Mouse (Mus musculus) kidney, postnatal 0 days (tissue): ENCODE results near the gene Fkbp10. TPM values are rescaled to one million over a fixed set of nuclear protein-coding genes. Genes with fewer than 3 reads are reported as not detected.
A peak's percentile ranks its signal among the peaks of the same experiment; 100 is the strongest.

Experiments used
- ATAC-seq: fragments of 200-750 bp; cut with Nextera tagmentation; replicated peaks from 2 replicates; pipeline ENCODE4 v1.8.0; 2017; ENCODE audit warnings: low read depth, moderate number of reproducible peaks, moderate TSS enrichment, moderate library complexity; ENCODE audit not compliant: low FRiP score
- DNase-seq: peaks from one replicate; pipeline ENCODE4 v3.0.0-alpha.2; 2016; ENCODE audit warnings: low spot score
- H3K27ac ChIP-seq: fragments of 300-500 bp; sonication (generic); 2 replicates; pipeline ENCODE4 v1.5.1; 2014; ENCODE audit warnings: mild to moderate bottlenecking
- H3K27me3 ChIP-seq: fragments of 300-500 bp; sonication (generic); 2 replicates; pipeline ENCODE4 v1.6.1; 2014; ENCODE audit warnings: low read length, mixed read lengths; ENCODE audit not compliant: insufficient read depth
- H3K36me3 ChIP-seq: fragments of 300-500 bp; sonication (generic); 2 replicates; pipeline ENCODE4 v1.6.1; 2014; ENCODE audit warnings: low read length, mixed read lengths; ENCODE audit not compliant: insufficient read depth
- H3K4me1 ChIP-seq: fragments of 300-500 bp; sonication (generic); replicated peaks from 2 replicates; pipeline ENCODE4 v1.6.1; 2014; ENCODE audit warnings: antibody characterized with exemption, low read length, mixed read lengths; ENCODE audit not compliant: insufficient read depth
- H3K4me2 ChIP-seq: fragments of 300-500 bp; sonication (generic); 2 replicates; pipeline ENCODE4 v1.6.1; 2014; ENCODE audit warnings: mild to moderate bottlenecking, low read length, moderate library complexity, mixed read lengths
- H3K4me3 ChIP-seq: fragments of 300-500 bp; sonication (generic); replicated peaks from 2 replicates; pipeline ENCODE4 v1.5.1; 2014; ENCODE audit warnings: low read depth, low read length
- H3K9ac ChIP-seq: fragments of 300-500 bp; sonication (generic); 2 replicates; pipeline ENCODE4 v1.6.1; 2014; ENCODE audit warnings: low read depth, low read length
- H3K9me3 ChIP-seq: fragments of 300-500 bp; sonication (generic); replicated peaks from 2 replicates; pipeline ENCODE4 v1.6.1; 2016; ENCODE audit warnings: low read length, inconsistent platforms, mixed read lengths
- CTCF ChIP-seq: IDR thresholded peaks from 2 replicates; pipeline ENCODE4 v1.5.1; 2016; ENCODE audit warnings: antibody characterized with exemption, low read depth, mild to moderate bottlenecking, moderate library complexity
- WGBS: fragments of 180-500 bp; shearing (Covaris S2); extraction: QIAGEN DNeasy Blood & Tissue Kit; methylation state at CpG from one replicate; pipeline ENCODE4 v1.1.7; 2014; 5-methylcytosine and 5-hydroxymethylcytosine counted together
- polyA plus RNA-seq: library from polyadenylated mRNA; unstranded; fragments of >200 nt; fragmentation: Nextera tagmentation; extraction: Ambion mirVana; gene quantifications from 2 replicates; pipeline ENCODE4 v1.2.1, GENCODE M21; 2015

Fkbp10 gene
- polyA plus RNA-seq, 1 experiment from 2014 or later, result 108 TPM

DNA sequence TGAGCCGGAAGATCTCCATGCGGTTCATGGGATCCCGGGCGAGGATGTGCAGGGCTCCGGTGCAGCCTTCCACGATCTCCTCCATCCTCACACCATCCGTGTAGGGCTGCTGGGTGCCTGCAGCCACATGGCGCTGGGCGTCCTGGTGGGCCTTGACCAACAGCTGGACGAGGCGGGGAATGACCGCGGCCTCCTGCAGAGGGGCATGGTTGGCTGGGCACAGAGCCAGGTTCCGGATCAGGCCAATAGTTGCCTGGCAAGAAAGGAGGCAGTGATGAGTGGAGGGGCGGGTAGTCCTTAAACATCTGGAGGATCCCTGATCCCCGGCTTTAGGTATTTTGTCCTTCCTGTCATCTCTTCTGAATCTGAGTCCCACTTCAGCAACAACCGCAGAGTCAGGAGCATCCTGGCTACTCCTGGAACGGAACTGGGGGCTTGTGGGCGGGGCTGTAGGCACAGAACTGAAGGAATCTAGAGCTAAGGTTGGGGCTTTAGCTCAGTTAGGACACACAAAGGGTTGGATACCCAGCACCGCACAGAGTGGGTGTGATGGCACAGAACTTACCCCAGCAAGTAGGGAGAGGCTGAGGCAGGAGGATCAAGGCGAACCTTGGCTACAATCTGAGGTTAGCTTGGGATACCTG lies 38.6 kb upstream of the Fkbp10 start:
- no peak overlapping the region for H3K27ac ChIP-seq
- DNase-seq (no peak), ATAC-seq (no peak)
- no peak overlapping the region for H3K9ac ChIP-seq
- WGBS, result 87% methylated on average over 21 of the region's 21 CpGs
- no peaks in the 10 kb centered on the region for H3K4me1 ChIP-seq
- no peak overlapping the region for H3K4me3 ChIP-seq
- peaks cover 72% of the 10 kb centered on the region for H3K36me3 ChIP-seq
- TF ChIP-seq CTCF, result no peak
- H3K27me3 ChIP-seq, result no peaks in the 10 kb centered on the region
- H3K9me3 ChIP-seq, result no peaks in the 10 kb centered on the region
- H3K4me2 ChIP-seq, result no peak overlapping the region

- no peak for TF ChIP-seq CTCF
- H3K4me2 ChIP-seq, result no peak overlapping the region
- no peaks in the 10 kb centered on the region for H3K4me1 ChIP-seq
- 95% methylated on average over 14 of the region's 14 CpGs for WGBS
- no peaks in the 10 kb centered on the region for H3K27me3 ChIP-seq
- no peak overlapping the region for H3K27ac ChIP-seq
- peaks cover 72% of the 10 kb centered on the region for H3K36me3 ChIP-seq
- DNase-seq (no peak), ATAC-seq (no peak)
- no peak overlapping the region for H3K4me3 ChIP-seq
- H3K9ac ChIP-seq, result no peak overlapping the region
- H3K9me3 ChIP-seq, result no peaks in the 10 kb centered on the region
Observed at GRCm38 (mm10) chr11:100377989-100378388, 37.5 kb upstream of the Fkbp10 start.

GRCm38 (mm10) chr11:100378446-100378845 lies 37.1 kb upstream of the Fkbp10 start:
- Histone ChIP-seq H3K36me3 (peaks cover 73% of the 10 kb centered on the region), H3K27ac (no peak overlapping the region), H3K4me2 (no peak overlapping the region), H3K9ac (no peak overlapping the region), H3K4me1 (no peaks in the 10 kb centered on the region), H3K27me3 (no peaks in the 10 kb centered on the region), H3K9me3 (no peaks in the 10 kb centered on the region), H3K4me3 (no peak overlapping the region)
- no peak for TF ChIP-seq CTCF
- ATAC-seq (no peak), DNase-seq (no peak)
- 85% methylated on average over 5 of the region's 5 CpGs for WGBS

GRCm38 (mm10) chr11:100379311-100379710 lies 36.2 kb upstream of the Fkbp10 start:
- Histone ChIP-seq H3K27ac (no peak overlapping the region), H3K36me3 (peaks cover 69% of the 10 kb centered on the region), H3K4me2 (no peak overlapping the region), H3K9ac (no peak overlapping the region), H3K4me1 (no peaks in the 10 kb centered on the region), H3K9me3 (no peaks in the 10 kb centered on the region), H3K27me3 (no peaks in the 10 kb centered on the region), H3K4me3 (no peak overlapping the region)
- WGBS, result 83% methylated on average over 4 of the region's 4 CpGs
- ATAC-seq (no peak), DNase-seq (no peak)
- TF ChIP-seq CTCF, result no peak

DNA sequence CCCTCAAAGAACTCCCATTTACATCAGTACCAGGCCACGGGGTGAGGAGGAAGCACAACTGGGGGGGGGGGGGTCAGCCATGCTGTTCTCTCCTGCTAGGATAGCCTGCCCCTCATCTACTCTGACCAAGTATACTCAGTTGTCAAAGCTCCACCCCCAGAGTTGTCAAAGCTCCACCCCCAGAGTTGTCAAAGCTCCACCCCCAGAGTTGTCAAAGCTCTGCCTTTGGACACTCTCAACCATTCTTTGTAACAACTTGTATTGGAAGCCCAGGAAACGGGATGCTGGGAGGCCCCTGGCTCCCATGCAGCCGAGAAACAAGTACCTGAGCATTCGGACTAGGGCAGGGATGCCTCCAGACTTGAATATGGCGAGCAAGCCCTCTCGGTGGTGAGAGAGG lies 32.8 kb upstream of the Fkbp10 start:
- ATAC-seq, result no peak
- H3K27me3 ChIP-seq, result no peaks in the 10 kb centered on the region
- 80% methylated on average over 6 of the region's 6 CpGs for WGBS
- peaks cover 56% of the 10 kb centered on the region for H3K36me3 ChIP-seq
- no peak overlapping the region for H3K9ac ChIP-seq
- H3K27ac ChIP-seq, result no peak overlapping the region
- H3K4me1 ChIP-seq, result peaks cover 14% of the 10 kb centered on the region
- DNase-seq, result no peak
- H3K9me3 ChIP-seq, result no peaks in the 10 kb centered on the region
- no peak for TF ChIP-seq CTCF
- no peak overlapping the region for H3K4me2 ChIP-seq
- H3K4me3 ChIP-seq, result no peak overlapping the region

- peaks cover 36% of the 10 kb centered on the region for H3K4me1 ChIP-seq
- H3K27ac ChIP-seq, result no peak overlapping the region
- no peak overlapping the region for H3K9ac ChIP-seq
- no peak overlapping the region for H3K4me3 ChIP-seq
- no peak for TF ChIP-seq CTCF
- H3K27me3 ChIP-seq, result no peaks in the 10 kb centered on the region
- H3K4me2 ChIP-seq, result no peak overlapping the region
- no peak for ATAC-seq
- peaks cover 38% of the 10 kb centered on the region for H3K36me3 ChIP-seq
- DNase-seq, result no peak
- H3K9me3 ChIP-seq, result no peaks in the 10 kb centered on the region
- WGBS, result 89% methylated on average over 3 of the region's 3 CpGs
Observed at GRCm38 (mm10) chr11:100385016-100385415, 30.5 kb upstream of the Fkbp10 start.

DNA sequence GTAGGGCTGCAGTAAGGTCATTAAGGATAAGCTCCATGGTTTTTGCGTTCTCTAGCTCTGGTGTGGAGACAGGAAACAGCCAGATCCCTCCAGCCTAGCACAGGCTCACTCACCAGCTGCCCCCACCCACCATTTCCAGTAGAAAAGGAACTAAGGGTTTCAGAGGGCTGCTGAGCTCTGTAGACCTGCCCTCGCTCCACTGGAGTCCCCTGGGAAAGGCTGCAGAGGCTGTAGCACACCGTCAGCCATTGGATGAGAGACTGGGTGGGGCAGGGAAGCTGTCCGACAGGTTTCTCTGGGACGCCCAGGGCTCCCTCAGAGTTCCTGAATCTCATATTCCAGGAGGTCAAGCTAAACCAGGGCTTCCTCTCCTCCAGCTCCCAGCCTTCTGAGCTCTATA lies 28.9 kb upstream of the Fkbp10 start:
- no peak for DNase-seq
- H3K4me1 ChIP-seq, result peaks cover 42% of the 10 kb centered on the region
- 40% methylated on average over 5 of the region's 5 CpGs for WGBS

More for the DNA sequence above, 28.9 kb upstream of the Fkbp10 start:
- H3K36me3 ChIP-seq, result peaks cover 35% of the 10 kb centered on the region
- peak overlapping the region; percentile 84 for H3K27ac ChIP-seq
- H3K4me2 ChIP-seq, result no peak overlapping the region
- TF ChIP-seq CTCF, result no peak
- peak; percentile 75 for ATAC-seq
- no peaks in the 10 kb centered on the region for H3K27me3 ChIP-seq
- no peak overlapping the region for H3K9ac ChIP-seq
- no peaks in the 10 kb centered on the region for H3K9me3 ChIP-seq
- no peak overlapping the region for H3K4me3 ChIP-seq
